Mouse (Mus musculus): Measurements from ENCODE around the gene Scaper.

The Scaper gene

DNA sequence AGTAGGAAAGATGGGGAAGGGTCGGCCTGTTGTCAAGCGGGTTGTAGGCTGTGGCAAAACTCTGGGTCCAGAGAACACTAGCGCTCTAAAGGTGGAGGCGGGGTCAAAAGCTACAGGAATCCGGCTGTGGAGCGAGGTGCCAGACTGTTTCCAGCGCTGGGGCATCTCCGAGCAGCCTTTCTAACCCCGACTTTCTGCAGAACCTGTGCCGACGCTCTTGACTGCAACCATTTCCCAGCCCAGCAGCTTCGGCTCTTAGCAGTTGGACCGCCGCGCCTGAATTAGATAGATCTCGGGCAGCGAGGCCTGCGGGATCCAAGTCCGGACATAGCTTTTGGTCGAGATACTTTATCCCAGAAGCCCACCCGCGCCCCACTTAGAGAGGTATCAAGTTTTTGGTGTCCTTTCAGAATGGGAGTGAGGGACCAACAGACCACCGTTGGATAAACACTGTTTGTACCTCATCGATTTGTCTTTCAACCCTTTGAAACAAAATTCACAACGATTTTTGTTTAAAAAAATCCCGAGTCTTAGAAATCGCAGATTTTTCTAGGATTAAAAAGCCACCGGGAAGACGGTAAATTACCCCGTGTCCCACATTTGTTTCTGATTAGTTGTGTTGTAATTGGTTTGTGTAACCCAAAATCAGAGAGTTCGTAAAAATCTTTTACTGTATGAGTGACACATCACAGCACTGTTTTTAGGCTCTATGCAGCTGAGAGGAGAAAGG lies 398.1 kb downstream of the Scaper start:
- DNase-seq: no peak

GRCm38 (mm10) chr9:55539006-55539405 lies 398.9 kb downstream of the Scaper start:
- no peak for DNase-seq

- DNase-seq: no peak
Observed at GRCm38 (mm10) chr9:55538377-55538776, 399.5 kb downstream of the Scaper start, which contains the start of gene Isl2. Gene Isl2 (plus strand): TSS chr9:55538672.

DNA sequence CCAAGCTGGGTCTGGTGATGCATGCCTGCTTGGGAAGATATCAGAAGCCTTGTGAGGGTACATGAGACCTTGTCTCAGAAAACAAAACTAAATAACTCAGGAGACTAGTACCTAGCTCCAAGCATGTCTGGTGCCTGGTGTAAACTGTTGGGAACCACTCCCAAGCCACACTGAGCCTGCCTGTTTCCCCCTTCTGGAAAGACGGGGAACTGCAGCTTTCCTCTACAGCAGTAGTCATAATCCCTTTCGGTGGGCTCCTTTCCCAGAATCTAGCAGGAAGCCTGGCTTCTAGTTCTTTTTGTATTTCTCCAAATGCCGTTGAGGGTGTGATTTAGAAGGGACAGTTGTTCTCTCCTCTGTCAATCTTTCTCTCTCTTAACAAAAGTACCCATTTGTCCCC lies 402.0 kb downstream of the Scaper start:
- peak; percentile 31 to 63 for DNase-seq

DNA sequence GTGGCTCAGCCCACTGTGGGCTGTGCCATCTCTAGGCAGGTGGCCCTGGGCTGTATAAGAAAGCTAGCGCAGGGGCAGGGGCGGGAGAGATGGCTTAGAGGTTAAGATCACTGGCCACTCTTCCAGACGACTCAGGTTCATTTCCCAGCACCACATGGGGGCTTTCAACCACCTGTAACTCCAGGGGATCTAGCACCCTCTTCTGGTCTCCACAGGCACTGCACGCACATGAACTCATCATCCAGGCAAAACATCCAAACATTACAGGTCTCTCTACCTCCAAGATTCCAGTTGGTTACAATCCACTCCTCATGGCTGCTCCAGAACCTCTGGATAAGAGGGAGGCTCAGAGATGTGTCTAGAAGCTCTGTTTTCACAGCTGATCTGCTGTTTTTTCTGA lies 412.2 kb downstream of the Scaper start:
- DNase-seq: no peak

- peak; percentile 98 for DNase-seq
Observed at GRCm38 (mm10) chr9:55512027-55512543, 425.8 kb downstream of the Scaper start, which contains the start of gene Etfa. Gene Etfa (minus strand): TSS chr9:55512243.

DNA sequence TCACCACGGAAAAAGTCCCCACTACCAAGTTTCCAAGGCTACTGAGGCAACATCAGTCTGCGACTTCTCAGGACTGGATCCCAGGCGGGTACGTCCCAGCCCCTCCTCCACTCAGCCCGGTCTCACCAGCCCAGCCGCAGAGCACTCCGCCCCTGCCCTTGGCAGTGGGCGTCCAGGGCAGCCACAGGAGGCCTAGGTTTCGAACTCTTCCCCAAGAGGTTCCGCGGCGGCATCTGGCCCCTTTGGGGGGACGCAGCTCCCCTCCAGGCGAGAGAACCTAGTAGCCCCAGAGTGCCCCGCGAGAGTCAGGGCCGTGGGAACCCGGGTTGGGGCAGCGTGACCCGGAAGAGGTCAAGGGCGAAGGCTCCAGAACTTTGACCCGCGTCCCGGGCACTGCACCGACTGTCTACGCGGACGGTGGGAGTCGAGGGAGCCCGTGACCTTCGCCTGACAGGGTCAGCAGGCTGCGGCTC lies 426.4 kb downstream of the Scaper start:
- DNase-seq: peak; percentile 66 to 69

GRCm38 (mm10) chr9:55510651-55511235 lies 427.2 kb downstream of the Scaper start:
- no peak for DNase-seq

GRCm38 (mm10) chr9:55509731-55510130 lies 428.2 kb downstream of the Scaper start:
- no peak for DNase-seq

GRCm38 (mm10) chr9:55508701-55509100 lies 429.2 kb downstream of the Scaper start:
- no peak for DNase-seq

DNA sequence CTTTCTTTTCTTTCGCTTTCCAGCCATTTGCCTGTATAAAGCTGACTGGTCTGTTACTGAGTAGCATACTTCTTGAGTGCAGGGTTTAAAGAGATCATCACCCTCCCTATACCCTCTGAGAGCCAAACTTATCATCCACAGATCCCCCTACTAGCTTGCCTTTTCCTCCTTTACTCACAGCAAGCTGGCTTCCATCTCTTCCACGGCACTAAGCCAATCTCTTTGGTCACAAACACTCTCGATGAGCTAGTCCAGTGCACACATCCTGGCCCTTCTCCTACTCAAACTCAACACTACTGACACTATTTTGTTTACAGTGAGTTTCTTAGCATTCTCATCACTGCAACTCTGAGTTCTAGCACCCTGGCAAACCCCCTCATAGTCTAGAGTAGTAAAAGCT lies 430.0 kb downstream of the Scaper start:
- peak; percentile 18 to 51 for DNase-seq
